Mouse (Mus musculus) embryo, embryonic 10 days (tissue): ENCODE data around the gene Ifit3.
"Not testable (repeated sequence)": the region's sequence is repeated elsewhere in the genome, so short reads cannot be mapped to it uniquely, and the experiment has no call there.

Experiments used
- DNase-seq: peaks from one replicate; pipeline ENCODE4 v3.0.0-alpha.2; 2015; ENCODE audit warnings: low spot score

The Ifit3 gene

DNA sequence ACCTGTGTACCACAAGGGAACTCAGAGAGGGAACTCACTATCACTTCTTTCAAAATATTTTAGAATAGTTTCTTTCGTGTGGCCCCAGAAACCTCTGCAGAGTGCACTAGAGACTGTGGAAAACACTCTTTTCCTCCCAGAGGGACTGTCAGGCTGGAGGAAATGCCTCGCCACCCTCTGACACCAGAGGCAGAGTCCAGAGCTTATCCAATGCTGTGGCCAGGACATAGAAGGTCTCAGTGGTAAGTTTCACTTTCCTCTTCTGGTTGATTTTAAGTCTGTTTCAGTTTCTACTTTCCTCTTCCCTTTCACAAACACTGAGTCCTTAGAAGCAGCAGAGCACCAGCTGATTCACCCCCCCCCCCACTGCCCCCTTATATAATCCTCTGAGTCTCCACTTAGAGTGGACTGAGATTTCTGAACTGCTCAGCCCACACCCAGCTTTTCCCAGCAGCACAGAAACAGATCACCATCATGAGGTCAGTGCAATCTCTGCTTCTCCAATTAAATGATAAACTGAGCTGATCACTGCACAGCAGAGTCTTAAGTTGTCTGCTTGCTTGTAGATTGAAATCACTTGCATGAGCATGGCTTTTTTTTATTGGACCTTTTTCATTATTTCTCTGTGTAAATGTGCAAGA lies at the start of gene Ifit3:
Gene Ifit3, plus strand, starts transcription at position 406 of the 641 bp plus-strand sequence.
- DNase-seq = not testable (repeated sequence)

GRCm38 (mm10) chr19:34539422-34539821 lies 43.9 kb upstream of the Ifit3 start:
- no peak for DNase-seq

DNA sequence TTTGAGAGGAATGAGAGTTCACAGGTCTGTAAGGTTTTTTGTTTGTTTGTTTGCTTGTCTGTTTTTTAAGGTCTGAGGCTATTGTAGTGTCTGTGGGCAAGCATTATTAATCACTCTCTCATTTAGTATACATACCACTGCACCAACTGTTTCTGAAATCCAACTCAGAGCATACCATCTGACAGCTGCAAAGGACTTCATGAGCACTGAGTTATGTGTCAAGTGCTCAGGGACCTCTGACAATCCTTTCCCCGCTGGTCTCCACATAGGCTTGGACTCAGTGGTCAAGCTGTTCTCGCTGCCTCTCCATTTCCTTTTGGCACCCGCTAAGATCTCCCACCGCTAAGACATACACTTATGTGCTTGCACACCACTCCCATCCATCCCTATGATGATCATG lies 37.1 kb upstream of the Ifit3 start:
- no peak for DNase-seq

- DNase-seq = peak; percentile 74
Measured at GRCm38 (mm10) chr19:34547976-34548375, 35.4 kb upstream of the Ifit3 start.

- DNase-seq = no peak
Measured at GRCm38 (mm10) chr19:34550205-34550533, 33.2 kb upstream of the Ifit3 start.

- DNase-seq = peak; percentile 81
Measured at GRCm38 (mm10) chr19:34550534-34551223, 32.7 kb upstream of the Ifit3 start, which contains the start of gene Ifit2. Ifit2 (plus strand) TSS chr19:34550694.

GRCm38 (mm10) chr19:34551981-34552380 lies 31.4 kb upstream of the Ifit3 start:
- no peak for DNase-seq

GRCm38 (mm10) chr19:34553021-34553420 lies 30.3 kb upstream of the Ifit3 start:
- no peak for DNase-seq

DNA sequence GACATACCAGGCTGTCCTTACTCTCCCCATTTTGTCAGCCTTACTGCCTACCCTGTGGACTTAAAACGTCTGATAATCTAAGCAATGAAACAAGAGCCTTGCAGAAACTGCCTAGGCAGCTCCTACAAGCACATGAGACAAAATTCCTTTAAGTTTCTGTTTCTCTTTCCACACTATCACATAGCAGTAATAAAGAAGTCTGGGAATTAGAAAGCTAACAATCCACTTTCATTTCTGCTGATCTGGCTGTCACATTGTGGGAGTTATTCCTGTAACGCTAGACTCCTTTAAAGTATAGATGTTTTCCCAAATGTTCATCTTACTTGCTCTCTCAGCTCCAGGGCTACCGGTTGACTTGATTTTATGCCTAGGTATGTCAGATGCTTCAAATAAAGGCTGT lies 29.8 kb upstream of the Ifit3 start:
- no peak for DNase-seq

- no peak for DNase-seq
Measured at GRCm38 (mm10) chr19:34554061-34554460, 29.3 kb upstream of the Ifit3 start.

GRCm38 (mm10) chr19:34556621-34557020 lies 26.7 kb upstream of the Ifit3 start:
- no peak for DNase-seq

- DNase-seq = no peak
Measured at GRCm38 (mm10) chr19:34562556-34562955, 20.8 kb upstream of the Ifit3 start.

DNA sequence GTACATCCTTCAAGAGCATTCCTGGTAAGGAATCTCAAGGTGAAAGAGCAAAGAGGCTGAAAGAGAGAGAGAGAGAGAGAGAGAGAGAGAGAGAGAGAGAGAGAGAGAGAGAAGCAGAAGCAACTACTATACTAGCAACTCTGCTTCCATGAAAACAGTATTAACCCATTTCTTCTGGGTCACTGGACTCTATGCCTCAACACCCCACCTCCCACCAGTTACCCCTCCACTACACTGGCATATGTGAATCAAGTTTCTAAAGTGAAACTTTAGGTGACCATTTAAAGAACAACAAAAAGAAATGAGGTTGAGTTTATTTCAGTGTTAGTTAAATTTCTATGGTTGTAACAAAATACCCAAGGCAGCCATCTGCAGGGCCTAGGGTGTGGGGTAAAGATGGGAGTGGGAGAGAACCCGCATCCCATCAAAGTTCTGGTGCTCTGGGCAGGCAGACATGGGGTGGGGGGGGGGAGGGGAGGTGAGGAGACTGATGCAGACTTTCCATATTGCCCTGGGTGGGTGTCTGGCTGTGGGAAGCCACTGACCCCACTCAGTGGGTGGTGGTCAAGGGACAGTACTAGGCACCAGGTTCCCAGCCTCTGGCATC lies 17.1 kb upstream of the Ifit3 start:
- no peak for DNase-seq

DNA sequence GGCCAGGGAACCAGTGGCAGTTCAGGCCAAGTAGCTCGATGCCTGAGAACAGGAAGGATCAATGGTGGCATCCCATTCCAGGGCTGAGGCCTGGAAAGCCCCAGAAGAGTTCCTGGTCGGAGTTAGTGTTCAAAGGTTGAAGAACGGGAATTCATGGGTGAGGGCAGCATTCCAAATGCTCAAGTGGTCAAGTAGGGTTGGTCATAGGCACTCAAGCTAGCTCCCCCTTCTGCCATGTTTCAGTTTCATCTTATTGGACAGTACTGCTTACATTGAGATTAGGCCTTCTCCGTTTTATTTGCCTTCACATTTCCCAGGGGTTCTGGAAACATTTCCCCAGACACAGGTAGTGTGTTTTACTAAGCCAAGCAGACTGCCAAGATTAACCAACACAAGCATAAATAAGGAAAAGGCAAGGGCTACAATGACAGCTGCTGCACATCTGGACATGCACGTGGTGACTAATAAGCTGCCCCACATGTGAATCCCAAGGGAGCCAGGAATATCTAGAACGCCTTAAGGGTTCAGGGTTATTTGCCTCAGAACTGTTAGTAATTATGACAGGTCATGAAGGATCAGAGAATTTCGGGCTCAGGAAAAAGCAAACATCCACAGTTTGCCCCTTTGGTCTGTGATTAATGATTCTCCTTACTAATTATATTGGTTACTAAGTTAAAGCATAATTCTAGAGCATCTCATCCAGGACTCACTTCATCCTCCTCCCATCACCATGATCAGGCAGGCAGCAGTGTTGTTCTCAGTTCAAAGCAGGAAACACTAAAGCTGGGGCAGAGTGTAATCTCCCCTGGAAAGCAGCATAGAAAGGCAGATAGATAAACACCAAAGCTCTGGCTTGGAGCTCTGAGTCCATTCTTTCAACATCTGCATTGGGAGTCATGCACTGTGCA lies 14.1 kb upstream of the Ifit3 start:
- DNase-seq = no peak

DNA sequence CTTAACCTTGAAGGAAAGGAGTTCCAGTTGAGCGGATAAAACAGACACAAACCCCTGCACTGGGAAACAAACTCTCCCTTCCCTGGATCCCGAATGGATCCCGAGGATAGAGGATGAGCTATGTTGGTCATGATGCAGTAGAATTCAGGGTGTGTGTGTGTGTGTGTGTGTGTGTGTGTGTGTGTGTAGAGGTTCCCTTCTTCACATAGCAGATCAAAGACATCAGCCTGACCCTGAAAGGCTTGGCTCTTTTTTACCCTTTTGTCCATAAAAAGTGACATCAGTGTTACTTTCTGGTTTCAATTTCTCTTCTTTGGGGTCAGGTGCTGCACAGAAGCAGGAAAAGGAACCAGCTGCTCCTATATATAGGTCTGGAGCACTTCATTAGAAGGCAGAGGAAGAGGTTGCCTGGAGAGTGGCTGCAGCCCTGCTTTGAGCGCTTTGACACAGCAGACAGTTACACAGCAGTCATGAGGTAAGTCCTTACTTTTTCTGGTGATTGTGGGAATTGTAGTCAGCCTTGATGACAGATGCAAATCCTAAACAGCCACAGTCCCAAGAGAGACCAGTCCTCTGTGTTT lies 13.3 kb upstream of the Ifit3 start:
- DNase-seq = no peak

GRCm38 (mm10) chr19:34571080-34571479 lies 12.3 kb upstream of the Ifit3 start:
- no peak for DNase-seq

DNA sequence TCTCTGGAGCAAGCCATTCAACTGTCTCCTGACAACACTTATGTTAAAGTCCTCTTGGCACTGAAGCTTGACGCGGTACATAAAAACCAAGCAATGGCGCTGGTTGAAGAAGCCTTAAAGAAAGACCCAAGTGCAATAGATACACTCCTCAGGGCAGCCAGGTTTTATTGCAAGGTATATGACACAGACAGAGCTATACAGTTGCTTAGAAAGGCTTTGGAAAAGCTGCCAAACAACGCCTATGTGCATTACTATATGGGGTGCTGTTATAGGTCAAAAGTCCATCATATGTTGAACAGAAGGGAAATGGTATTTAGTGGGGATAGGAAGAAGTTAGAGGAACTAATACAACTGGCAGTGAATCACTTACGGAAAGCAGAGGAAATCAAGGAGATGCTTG lies 9.7 kb upstream of the Ifit3 start:
- no peak for DNase-seq

- DNase-seq = no peak
Measured at GRCm38 (mm10) chr19:34577121-34577520, 6.2 kb upstream of the Ifit3 start.

DNA sequence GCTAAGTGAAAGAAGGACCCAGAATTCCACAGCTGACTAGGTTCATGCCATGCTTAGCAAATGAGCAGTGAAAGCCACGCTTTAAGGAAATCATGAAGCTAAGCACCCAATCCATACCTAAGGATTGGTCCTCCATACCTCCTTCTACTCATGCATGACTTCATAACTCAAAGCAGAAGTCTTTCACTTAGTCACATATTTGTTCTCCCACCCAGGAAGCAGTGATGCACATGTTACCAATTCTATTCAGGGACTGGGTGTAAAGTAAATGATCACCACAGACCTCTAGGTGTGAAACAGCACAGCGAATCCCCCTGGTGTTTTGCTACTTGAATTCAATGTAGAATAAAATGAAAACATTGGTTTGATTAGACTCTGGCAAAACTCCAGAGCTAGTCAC lies 635 bp upstream of the Ifit3 start:
- not testable (repeated sequence) for DNase-seq

DNA sequence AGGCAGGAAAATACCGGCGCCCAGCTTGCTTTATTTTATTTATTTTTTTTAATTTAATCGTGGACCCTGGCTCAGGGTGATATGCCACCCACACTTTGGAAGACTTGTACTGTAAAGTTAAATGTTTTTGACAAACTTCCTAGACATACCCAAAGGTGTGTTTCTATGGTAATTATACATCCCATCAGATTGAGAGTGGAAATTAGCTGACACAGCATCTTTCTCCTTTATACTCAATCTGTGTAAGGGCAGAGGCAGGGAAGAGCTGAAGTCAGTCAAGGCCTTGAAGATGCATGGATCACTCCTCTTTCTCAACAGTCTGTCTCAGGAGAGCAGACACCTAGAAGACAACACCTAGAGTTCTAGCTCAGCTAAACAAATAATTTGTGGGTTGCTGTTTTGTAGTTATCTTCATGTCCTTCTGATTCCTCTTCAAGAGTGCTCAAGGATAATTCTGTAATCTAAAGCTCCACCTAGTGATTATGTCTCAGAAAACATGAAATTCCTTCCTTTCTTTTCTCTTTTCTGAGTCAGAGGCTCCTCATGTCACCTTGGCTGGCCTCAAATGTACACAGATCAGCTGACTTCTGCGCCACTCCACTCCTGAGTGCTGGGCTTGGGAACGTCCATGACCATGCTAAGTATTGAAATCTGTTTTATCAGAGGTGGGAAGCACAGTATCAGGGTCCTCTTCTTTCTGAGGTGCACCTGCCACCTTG lies 2.6 kb downstream of the Ifit3 start:
- not testable (repeated sequence) for DNase-seq
